Mouse (Mus musculus) cerebellum, adult 11 months (tissue): ENCODE data around the gene Cfap54.

Experiments used
- DNase-seq: peaks from one replicate; pipeline ENCODE4 v3.0.0; 2022

Cfap54 gene

DNA sequence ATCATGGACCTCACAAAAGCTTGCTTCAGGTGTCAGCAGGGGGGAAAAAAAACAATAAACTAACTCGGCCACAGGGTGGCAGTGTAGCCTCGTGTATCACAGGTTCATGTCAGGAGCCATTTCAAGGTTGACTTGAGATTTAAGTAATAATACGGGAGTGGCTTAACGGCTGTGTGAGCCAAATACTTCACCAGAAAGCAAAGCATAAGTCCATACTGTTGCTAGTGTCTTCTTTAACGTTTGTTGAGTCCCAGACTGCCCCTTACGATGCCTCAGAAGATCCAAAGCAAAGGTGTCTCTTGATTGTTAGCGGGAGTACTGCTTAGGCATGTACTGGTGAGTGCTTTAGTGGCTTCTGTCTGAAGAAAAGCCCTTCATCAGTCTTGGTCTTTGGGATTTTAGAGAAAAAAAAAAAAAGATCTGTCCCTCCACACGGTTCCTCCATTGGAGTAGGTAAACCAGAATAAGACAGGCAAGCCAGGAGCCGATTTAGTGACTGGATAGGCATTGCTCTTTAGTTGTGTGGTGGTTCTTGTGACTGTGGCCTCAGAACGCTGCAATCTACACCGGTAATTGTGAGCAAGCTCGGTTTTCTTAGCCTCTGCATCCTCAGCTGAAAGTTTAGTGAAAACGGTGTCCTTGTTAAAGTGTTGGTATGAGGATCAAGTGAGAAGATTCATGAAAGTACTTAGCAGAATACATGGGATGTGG is 30.2 kb downstream of the Cfap54 start:
- peak; percentile 62 for DNase-seq

DNA sequence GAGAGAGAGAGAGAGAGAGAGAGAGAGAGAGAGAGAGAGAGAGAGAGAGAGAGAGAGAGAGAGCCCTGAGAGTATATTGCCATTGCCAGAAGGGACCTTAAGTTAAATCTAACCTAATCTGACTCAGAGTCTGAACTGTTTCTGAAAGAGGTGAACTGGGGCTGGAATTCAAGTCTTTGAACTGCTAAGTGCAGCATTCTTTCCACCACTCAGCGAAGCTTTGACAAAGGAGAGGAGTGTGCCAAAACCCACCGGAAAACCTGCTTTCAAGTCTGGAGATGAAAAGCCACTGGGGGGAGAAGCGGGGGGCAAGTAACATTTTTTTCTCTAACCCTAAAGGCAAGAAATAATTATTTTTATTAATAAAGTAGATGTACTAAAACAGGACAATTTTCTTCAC is 30.8 kb downstream of the Cfap54 start:
- no peak for DNase-seq

DNA sequence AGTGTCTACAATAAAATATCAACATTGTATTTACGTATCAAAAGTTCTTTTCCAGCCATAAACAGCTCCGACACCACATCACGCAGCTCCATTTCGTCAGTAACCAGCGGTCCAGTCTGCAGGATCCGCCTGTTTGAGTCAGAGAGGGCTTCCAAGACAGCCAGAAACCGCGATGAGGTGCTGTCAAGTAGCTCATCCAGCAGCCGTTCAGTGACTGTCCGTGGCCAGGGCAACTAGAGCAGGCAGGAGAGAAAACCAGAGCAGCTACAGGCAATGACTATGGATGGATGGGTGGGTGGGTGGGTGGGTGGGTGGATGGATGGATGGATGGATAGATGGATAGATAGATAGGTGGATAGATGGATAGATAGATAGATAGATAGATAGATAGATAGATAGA is 38.2 kb downstream of the Cfap54 start:
- no peak for DNase-seq

DNA sequence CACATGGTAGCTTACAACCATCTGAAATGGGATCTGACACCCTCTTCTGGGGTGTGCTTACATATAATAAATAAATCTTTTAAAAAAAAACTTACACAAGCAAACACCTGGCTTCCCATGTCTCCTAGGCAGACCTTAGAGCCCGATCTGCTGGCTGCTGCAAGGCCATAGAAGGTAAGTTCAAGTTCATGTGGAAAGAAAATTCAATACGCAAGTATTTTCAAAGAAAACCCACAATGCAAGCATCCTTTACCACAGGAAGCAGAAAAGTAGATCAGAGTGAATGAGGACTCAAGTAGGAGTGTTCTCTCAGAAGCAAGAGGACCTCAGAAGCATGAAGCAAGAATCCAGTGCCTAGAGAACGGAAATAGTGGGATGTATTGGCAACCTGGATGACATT is 39.6 kb downstream of the Cfap54 start:
- DNase-seq = no peak

DNA sequence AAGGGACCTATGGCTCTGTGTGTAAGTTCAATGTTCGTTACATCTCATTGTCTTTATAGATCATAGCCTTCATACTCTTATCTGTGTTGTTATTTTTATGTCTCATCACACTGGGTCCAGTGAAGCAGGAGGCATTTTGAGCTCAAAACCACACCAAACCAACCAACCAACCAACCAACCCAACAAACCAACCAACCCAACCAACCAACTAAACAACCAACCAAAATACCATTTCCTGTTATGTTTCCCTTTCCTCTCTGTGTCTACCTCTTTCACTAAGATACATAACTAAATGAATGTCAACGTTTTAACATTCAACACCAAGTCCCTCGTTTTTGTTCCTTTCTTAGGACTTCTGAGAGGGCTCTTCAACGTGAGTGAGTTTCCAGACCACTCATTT is 40.0 kb downstream of the Cfap54 start:
- DNase-seq = no peak

DNA sequence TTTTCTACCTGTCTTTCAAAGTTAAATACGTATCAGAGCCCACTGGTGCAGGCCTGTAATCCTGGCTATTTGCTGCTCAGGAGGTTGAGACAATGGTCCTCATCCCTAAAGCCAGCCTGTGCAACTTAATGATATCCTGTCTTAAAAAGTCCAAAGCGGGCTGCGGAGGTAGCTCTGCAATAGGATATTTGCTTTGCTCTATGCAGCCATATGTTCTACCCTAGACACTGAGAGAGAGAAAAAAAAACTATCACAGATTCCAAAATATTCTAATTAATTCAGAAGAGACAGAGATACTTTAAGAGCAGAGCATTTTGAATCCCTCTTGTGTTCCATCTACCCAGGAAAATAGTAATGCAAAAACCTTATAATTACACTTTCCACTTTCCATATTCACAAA is 44.9 kb downstream of the Cfap54 start:
- DNase-seq = no peak

DNA sequence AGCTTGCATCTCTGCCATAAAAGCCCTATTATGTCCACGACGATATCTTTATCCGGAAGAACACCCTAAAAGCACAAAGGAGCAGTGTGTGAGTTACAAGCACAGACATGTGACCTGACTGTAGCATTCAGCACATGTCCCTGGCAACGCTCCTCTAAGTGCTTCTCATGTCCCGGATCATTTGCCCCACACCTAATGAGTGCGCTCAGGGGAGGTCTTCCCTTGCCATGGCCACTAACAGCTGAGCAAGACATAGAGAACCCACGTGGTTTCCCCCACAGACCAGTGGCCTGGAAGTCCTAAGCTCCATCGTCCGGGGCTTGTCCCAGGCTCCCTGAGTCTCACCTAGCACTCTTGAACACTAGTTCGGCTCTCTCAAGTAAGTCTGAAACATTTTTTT is 45.9 kb downstream of the Cfap54 start:
- no peak for DNase-seq

DNA sequence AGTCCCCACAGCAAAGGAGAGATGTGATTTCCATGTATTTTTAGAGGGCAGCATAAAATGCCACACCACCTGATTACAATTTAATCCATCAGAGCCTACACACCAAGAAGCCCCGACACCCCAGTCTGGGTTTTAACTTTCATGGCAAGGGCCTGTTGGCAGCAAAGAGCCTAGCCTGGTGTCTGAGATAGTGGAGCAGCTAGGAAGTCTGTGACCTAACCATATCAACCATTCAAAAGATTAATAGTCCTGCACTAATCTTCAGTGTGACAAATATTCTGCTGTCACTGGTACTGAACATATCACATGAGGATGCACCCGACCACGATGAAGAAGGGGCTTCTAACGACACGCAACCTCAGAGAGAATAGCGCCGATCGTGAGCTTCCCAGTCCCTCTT is 58.1 kb downstream of the Cfap54 start:
- DNase-seq = no peak

DNA sequence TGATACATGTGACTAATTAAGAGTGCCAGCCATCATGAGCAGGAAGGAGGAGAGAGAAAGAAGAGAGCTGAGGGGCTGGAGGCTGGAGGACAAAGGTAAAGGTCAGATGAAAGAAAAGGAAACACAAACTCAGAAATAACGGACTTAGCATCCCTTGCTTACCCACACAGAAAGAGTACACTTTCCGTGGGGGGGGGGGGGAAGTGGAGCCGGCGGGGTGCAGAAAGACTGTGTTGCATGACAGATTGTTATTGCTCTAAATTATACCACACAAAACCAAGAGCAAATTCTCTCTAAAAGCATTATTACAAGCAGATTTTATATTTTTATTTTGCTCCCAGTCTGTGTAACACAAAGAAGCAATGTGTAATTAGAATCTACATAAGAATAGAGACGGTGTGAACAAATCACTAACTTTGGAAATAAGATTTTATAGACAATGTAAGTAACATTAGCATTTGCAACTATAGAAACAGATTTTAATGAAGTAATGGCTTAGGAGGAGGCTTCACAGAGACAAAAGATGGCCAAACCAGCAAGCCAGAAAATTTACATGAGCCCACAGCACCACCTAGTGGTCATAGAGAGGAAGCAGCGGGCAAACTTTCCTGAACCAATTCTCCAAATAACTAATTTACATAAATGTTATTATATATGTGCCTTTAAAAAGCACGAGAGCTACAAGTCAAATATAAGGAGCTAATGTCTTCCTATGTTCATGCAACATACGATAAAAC is 67.2 kb downstream of the Cfap54 start:
- peak; percentile 23 for DNase-seq

DNA sequence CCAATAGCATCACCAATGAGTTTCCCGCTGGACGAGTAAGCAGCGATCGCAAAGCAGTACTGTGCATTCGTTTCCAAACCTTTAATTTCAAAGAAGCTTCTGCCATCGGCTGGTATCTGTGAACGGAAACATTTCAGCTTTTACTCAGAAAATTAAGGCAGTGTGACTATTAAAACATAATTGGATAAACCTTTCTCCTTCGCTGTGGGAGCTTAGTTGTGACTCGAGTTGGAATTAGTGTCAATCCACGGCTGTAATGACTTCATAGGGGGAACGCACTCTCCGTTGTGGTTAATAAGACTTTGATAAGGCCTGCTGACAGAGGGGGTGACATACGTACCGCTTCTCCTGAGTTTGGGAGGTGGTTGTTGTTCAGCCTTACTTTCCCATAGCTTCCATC is 70.3 kb downstream of the Cfap54 start:
- no peak for DNase-seq

DNA sequence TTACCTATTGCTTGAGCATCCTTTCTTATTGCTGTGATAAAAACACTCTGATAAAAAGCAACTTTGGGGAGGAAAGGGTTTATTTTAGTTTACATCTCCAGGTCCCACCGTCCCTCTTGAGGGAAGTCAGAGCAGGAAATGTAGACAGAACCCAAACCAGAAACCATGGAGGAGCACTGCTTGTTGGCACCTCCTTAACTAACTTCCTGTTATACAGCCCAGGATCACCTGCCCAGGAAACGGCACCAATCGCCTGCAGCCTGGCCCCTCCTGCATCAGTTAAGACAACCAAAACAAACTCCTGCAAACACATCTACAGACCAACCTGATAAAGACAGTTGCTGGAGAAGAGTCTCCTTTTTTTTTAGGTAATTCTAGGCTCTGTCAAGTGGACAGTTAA is 74.4 kb downstream of the Cfap54 start:
- DNase-seq = no peak

DNA sequence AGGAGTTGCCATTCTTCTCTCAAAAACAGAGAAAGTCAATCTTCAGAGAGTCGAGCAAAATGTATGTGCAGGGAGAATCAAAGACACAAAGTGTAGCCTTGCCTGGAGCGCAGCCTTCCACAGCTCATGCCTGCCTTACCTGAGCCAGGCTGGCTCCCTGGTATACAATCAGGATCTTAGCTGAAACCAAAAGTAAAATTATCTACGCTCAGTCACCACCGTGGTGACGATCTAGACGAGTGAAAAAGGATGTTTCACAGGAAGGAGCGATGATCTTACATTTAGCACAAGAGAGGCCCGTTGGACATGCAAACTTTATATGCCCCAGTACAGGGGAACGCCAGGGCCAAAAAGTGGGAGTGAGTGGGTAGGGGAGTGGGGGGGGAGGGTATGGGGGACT is 75.0 kb downstream of the Cfap54 start:
- no peak for DNase-seq

DNA sequence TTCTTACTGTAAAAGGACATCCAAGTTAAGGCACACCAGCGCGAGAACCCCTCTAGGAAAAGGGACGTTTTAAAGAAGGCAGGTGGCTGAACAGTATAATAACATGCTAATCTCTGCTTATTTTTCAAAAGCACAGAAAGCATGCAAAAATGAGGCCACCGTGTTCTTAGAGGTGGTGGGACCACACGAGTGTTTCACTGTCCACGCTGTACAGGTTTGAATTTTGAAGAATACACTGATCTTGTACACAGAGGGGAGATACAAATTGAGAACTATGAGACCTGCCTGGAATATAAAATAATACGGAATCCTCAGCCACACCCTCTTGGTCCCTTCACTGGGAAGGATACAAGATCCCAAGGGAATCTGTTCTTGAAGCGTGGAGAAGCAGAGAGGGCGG is 82.9 kb downstream of the Cfap54 start:
- no peak for DNase-seq

DNA sequence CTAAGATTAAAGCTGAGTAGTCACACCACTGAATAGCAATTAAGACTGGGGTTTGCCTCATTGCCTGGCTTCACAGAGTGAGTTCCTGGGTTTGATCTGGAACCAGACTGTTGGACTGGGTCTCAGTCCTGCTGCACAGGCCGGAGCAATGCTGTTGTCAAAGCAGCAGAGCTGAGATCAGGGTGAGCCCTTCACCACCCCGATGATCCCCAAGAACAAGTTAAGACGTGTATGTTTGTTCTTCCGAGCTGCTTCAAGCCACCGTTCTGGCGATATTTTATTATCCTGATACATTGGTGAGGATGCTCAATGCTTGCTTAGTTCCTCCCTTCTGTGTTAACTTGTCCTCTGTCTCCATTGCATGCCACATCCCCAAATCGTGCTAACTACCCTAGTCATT is 86.2 kb downstream of the Cfap54 start:
- no peak for DNase-seq

DNA sequence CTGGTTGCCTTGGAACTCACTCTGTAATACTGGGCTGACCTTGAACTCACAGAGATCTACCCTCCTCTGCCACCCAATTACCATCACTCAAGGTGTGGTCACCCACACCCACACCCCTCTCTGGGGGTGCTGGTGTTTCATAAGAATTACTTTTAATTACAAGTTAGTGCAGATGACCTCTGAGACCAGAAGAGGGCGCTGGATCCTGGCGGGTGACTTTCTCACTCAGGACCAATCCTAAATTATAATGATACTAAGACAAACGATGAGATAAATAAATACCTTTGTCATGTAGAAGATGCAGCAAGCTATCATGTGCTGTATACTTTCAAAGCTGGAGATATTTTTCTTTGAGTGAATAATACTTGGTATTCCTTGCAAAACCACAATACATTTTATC is 87.1 kb downstream of the Cfap54 start:
- DNase-seq = no peak

DNA sequence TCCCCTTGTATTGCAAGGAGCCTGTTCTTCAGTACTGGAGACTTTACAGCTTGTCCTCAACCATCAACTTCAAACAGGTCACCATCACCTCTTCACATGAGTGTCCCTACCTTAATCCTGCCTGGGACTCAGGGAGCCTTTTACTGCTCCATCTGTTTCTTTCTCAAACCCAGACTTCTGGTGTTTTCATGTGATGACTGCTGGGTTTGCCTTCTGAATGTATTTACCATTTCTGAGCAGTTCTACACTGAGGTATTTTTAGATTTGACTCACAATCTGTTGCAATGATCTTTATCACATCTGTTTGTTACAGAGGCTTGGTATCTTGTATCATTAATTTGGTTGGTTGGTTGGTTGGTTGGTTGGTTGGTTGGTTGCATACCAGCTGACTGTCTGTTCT is 88.9 kb downstream of the Cfap54 start:
- no peak for DNase-seq

DNA sequence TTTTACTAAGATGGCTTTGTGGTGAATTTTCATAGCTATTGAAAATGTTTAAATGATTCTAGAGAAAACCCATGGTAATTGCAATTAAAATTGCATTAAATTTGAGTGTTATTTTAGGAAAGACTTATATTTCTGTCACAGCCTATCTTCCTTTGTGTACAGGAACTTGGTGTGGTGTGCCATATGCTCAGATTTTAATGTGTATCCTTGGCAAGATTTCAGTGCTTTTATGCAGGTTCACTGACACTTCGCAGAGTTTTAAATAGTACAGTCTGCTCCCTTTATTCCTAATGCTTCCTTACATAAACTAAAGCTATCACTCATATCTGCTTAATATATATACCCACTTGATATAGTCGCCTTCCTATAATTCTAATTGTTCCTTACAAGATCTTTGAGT is 90.8 kb downstream of the Cfap54 start:
- DNase-seq = no peak

DNA sequence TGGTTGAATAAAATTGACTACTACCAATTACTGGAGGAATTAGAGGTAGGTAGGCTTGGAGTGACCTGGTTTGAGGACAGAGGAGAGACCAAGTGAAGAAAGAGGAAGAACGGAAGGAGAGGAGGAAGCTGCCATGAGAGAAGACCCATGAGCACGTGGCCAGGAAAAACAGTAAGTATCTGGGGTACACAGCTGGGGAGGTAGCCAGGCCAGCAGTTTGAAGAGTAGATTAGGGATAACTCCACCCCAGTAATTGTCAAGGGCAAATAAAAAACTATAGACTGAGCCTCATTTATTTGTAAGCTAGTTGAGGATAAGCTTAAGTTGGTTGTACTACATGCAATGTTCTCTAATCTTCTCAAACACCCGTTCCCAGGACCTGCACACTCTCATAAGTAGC is 116.3 kb downstream of the Cfap54 start:
- DNase-seq = no peak

DNA sequence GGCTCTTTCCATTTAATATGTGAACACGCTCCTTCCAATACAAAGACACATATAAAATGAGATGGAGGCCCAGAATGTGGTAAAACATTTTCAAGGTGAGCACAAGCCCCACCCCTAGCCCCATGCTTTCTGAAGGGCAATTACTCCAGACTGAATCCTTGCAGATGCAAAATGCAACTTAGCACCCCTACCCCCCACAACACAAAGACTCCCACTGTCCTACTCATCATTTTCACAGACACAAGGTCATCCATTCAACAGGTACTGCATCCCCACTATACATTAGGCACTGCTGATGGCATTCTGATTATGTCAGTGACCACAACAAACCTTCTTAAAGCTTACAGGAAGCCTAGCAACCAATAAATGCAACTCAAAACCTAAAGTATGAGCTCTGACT is 131.4 kb downstream of the Cfap54 start:
- DNase-seq = no peak

DNA sequence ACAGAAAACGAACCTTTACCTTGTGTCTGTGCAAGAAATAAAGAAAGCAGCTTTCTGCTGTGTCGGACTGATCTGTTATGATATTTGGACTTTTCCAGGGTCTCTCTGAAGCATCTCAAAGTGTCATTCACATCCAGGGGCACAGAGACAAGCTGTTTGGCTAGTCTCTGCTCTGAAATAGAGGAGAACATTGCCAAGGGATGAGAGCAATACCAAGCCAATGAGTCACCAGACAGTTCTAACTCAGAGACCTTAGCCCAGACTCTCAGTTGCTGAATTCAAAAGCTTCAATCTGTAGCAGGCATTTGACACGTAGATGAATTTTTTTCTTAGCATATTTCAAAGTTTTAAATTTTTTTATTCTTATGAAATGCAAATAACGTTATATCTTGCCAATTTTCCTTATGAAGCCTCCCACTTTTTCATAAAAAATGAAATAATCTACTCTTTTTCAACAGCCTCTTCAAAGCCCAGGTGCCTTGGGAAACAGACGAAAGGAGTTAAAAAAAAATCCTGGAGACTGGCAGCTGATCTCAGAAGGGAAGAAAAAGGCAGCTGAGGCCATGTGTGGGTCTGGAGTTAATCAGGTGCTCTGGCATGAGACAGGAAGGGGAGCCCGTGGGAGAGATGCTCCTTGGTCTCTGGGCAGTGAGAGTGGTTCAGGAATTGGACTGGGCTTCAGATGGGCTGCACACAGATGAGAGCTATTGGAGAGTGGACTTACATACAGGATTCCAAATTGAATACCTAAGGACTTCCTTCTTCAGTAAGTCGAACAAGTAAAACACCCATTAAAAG is 138.4 kb downstream of the Cfap54 start:
- no peak for DNase-seq

DNA sequence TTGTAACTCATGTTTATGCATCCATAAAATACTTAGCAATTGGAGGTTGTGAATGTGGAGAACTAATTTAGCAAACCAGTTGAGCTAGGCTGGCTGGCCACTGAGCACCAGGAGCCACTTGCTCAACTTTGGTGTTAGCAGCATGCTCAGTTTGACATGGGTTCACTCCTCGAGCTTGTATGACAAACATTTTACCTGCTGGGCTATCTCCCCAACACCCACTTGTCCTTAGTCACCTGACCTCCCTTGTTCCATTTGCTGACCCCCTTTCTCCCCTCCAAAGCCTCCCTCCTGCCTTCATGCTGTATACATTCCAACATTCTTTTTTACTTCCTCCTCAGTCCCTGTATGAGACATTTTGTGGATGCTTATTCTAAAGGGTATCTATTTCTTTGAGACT is 139.8 kb downstream of the Cfap54 start:
- DNase-seq = no peak

DNA sequence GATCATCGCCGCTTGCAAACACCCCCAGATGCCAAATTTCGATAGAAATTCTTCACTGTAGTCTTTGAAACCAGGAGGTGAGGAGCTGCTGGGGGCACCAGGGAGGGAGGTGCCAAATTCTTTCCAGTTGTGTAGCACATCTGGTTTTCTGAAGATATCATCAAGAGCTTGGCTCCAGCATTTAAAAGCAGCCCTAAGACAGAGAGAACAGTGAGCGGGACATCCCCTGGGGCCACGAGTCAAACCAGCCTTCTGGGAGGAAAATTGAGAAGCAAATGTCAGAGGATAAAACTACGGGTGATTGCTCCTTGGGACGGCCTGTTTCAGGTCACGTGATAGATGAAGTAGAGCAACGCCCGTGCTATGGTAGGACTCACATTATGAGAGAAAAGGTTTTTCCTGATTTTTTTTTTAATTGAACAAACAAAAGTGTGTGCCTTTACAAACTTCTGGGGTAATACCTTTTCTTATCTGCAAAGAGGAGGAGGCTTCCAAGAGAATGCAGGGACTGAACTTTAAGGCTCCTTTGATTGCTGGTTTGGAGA is 143.6 kb downstream of the Cfap54 start:
- DNase-seq = no peak

DNA sequence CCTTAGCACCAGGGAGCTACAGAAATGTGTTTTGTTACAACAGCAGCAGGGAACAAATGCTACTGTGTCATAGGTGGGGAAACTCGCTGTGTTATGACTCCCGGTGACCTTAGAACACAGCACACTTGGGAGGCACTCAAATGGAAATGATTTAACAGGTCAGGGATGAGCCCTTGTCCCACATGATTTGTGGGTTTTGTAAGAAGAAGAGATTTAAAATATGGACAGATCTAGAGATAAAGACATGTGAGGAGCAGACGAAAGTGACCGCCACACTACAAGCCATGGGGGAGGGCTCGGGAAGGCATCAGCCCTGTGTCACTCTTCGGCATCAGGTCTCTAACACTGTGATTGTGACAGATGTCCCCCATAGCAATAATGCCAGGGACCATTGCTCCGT is 144.3 kb downstream of the Cfap54 start:
- DNase-seq = no peak

DNA sequence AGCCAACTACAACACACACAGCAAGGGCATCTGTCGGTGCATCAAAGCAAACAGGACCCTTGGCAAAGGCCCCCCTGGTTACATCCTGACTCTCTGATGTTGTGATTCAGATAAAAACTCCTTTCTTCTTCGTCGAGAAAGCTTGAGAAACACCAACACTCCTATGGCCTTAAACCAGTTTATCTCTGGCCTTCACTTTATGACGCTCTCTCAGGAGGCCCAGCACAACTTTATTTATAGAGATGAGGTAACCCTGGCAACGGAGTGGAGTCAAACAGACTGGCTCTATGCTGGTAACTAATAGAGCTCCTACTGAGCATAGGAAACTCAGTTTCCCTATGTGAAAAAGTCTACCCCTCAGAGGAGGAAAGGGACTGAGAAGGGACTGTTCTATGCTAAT is 146.9 kb downstream of the Cfap54 start:
- no peak for DNase-seq
